Mouse (Mus musculus): Measurements from ENCODE around the gene Epb41. TPM values are rescaled to one million over a fixed set of nuclear protein-coding genes. Genes with fewer than 3 reads are reported as not detected.

Gene Epb41
- polyA plus RNA-seq, 1 experiment: 104 TPM

DNA sequence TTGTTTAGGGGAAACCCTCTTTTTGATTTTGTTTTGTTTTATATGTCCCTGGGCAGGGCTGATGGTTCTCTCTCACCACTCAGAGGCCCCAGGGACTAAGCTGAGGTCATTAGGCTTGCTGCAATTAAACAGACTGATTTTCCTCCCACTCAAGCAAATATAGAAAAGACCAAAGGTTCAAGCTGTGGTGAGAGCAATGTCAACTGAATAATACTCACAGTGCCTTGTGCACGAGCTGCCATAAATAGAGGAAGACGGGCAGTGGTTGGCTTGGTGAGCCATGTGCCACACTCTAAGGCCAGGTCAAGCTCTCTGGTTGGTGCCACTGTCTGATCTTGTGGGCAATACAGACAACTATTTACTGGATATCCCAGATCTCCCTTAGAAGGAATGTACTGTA, 135.7 kb downstream of the Epb41 start:
- TF ChIP-seq GATA1 (IDR thresholded peaks at IDR 0.05; ENCODE audit: low read length): no peak

DNA sequence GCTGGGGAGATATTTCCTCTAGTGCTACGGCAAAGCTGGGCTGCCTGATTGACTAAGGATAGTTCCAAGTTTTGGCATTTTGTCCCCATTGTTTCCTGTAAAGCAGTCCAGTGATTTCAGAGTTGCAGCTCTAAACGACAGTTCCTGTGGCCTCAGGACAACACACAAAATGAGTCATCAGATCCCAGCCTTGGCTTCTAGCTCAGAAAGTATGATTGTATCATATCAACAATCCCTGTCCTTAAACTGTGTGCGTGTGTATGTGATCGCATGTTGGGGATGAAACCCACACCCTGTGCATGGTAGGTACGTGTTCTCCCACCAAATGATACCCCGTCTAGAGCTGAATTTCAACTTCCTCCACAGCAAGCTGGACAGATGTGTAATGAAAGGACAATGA, 146.0 kb downstream of the Epb41 start:
- no peak for TF ChIP-seq GATA1 (IDR thresholded peaks at IDR 0.05; ENCODE audit: low read length)

DNA sequence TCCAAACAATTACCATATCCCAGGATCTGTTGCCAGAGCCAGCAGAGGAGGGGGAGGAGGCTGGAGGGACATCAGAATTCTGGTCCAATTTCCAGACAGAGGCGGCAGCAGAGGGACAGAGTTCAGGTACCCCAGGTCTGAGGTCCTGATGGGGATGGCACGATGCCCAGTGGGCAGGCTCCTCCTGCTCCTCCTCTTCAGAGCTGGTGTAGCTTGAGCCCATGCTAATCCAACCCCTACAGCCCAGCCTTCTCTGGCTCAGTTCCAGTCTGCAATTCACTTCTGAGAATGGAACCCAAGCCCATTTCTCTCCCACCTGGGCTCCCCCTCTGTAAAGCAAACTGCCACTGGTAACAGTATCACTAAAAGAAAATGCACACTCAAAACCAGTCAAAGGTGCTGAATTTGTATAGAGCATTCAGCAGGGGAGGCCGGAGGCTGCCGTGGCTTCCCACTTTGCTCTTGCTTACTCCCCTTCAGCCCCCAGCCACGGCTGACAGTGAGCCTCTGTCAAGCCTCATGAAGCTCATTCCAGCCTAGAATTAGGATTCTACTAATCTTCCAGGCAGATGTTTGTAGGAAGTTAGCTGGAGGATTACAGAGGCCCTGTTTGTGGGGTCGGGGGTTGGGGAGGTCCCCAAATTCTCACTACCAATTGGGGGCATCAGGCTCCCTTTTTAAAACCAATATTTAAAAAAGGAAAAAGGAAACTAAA, 150.9 kb downstream of the Epb41 start:
- TF ChIP-seq GATA1 (IDR thresholded peaks at IDR 0.05; ENCODE audit: low read length): no peak

- no peak for TF ChIP-seq GATA1 (IDR thresholded peaks at IDR 0.05; ENCODE audit: low read length)
Observed at GRCm38 (mm10) chr4:131922404-131922803, 152.7 kb downstream of the Epb41 start.

GRCm38 (mm10) chr4:131921461-131922346, 153.4 kb downstream of the Epb41 start, which contains the start of gene Tmem200b:
TSS of gene Tmem200b (plus strand) at chr4:131921771.
- TF ChIP-seq GATA1 (IDR thresholded peaks at IDR 0.05; ENCODE audit: low read length): no peak

GRCm38 (mm10) chr4:131920595-131921351, 154.3 kb downstream of the Epb41 start:
- TF ChIP-seq GATA1 (IDR thresholded peaks at IDR 0.05; ENCODE audit: low read length): no peak

GRCm38 (mm10) chr4:131920141-131920594, 155.0 kb downstream of the Epb41 start:
- no peak for TF ChIP-seq GATA1 (IDR thresholded peaks at IDR 0.05; ENCODE audit: low read length)

DNA sequence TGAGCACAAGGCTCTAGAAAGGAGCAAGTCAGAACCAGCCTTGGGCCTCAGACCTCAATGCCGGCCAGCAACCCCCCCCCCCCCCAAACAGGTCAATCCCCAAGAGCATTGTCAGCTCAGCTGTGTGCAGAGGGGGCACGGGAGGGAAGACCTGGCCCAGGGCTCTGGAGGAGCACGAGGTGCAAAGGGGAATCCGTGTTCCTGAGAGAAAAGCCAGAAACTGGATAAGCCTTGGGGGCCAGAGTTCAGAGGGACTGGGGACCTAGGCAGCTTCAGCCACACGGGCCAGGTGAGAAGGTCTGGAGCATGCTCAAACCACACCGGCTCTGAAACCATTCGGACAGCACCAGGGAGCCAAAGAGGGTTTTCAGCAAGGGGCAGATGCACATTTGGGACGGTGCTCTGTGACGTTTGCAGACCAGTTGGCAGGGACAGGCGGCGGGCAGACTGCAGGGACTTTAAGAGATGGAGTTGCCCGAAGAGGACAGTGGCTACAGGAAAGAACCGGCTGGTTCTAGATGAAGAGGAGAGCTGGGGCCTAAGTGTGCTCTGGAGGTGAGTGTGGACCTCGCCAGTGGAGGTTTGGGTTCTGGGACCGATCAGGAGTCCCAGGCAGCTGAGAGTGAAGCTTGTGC, 155.5 kb downstream of the Epb41 start:
- no peak for TF ChIP-seq GATA1 (IDR thresholded peaks at IDR 0.05; ENCODE audit: low read length)

GRCm38 (mm10) chr4:131918711-131919500, 156.2 kb downstream of the Epb41 start:
- no peak for TF ChIP-seq GATA1 (IDR thresholded peaks at IDR 0.05; ENCODE audit: low read length)

DNA sequence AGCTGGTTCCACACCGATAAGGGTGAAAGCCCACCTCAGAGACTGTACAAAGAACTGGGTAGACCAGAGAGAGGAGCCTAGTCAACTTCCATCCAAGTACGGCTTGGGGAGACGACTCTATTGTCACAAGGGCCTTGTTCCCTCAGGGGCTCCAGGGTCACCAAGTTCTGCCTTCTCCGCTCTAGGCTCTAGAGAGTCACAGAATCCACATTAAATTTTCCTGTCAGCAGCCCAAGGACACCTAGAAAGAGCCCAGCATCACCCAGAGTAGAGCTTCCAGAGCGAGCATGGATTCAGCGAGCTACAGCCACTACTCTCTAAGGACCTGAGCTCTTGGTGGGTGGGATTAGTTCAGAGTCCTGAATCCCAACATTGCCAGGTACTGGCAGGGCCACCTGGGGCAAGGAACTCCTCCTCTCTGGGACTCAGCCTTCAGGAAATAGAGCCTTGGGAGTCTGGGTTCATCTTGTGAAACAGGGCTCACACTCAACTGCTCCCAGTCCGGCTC, 157.0 kb downstream of the Epb41 start:
- TF ChIP-seq GATA1 (IDR thresholded peaks at IDR 0.05; ENCODE audit: low read length): no peak

DNA sequence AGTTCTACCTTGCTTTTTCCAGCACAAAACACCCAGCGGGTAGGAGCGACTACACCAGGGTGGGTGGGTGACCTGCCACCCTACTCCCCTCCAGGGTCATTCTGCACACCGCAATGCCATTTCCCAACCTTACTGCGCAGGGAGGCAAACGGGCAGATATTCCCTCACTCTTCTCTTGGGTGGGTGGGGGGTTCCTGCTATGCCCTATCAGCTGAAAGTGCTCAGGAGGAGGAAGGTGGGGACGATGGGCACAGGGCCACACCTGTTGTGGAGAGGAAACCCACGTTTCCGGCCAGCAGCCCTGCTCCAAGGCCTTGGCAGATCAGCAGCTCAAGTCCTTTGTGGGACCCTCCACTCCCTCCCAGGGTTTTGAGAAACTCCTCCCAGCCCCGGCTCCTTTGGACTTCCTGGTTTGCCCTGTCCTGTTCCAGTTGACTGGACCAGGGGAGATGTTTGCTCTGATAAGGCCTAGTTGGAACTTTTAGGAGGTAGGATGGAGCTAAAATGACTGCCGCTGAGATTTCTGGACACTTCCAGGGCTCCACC, 158.0 kb downstream of the Epb41 start:
- no peak for TF ChIP-seq GATA1 (IDR thresholded peaks at IDR 0.05; ENCODE audit: low read length)

DNA sequence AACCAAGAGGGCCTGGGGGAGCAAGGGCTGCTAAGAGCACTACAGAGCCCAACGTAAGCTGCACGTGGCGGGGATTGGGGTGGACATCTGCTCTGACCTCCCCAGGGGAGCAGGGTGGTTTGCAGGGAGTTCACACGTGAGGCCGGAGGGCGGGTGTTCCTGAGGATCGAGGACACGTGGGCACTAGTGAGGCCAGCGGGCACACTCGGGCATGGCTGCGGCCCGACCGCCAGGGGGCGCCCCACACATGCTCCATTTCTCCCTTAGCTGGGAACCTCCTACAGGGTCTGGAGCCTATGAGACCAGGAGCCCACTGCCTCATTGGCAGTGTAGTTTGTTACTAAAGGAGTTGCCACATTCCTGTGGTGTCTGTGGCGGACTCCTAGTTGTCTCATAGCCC, 158.7 kb downstream of the Epb41 start:
- TF ChIP-seq GATA1 (IDR thresholded peaks at IDR 0.05; ENCODE audit: low read length): no peak

DNA sequence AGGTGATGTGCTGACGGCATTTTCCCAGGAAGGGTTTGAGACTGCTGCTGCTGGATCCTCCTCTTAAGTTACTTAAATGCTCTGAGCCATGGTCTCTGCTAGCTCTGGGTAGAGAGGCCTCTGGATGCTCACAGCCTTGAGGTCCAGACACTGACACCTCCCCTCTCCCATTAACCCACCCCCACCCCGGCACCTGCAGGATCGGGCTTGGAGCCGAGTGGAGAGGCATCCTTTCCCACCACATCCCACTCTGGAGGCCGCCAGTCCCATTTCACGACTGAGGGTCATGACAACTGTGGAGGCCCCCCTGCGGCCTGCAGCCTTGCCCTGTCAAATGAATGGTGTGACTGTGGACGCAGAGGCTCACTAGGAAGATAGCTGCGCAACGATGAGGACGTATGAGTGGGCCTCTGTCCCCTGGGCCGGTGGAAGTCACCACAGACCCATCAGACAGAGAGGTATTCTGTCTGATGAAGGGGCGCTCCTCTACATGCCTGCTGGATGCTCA, 159.2 kb downstream of the Epb41 start:
- TF ChIP-seq GATA1 (IDR thresholded peaks at IDR 0.05; ENCODE audit: low read length): no peak

Measured in G1E-ER4 (cell line).